Mouse (Mus musculus): ENCODE results near the gene Naga.

- TF ChIP-seq CTCF (IDR thresholded peaks at IDR 0.05; ENCODE audit: low read depth) (no peak), EP300 (IDR thresholded peaks at IDR 0.05; ENCODE audit: low read depth) (no peak)
Measured at GRCm38 (mm10) chr15:82347852-82348251, 9.1 kb upstream of the Naga start.
